Mouse (Mus musculus): ENCODE data around the gene Ren1.

Ren1 gene

DNA sequence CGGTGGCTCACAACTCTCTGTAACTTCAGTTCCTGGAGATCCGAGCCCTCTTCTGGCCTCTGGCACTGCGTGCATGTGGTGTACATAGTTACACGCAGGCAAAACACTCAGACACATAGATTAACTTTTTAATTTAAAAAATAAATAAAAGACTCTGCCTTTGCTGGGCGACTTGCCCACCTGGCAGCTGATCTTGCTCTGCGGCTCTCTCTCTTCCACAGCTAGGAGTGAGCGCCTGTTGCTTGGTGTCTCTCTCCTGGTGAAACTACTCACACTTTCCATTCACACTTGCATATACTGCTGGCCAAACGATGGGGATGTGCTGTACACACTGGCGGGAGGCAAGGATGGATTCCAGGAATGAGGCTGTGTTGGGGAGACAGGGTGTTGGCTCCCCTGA, 3.8 kb upstream of the Ren1 start:
- DNase-seq, result no peak

DNA sequence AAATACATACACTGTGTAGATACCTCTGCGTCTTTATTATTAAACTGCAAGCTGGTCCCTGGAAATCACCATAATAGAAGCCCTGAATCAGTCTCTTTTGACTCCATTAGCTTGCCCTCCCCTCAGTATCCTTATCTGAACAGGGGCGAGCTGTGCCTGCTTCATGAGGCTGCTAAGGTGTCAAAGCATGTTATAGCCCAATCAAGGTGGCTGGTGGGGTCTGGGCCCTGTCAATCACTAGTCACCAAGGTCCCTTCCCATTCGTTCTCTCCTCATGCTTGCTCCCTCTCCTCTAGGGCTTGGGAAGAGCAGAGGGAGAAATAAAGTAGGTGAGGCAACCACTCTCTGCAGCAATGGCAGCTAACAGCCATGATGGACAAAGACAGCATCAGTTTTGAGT, 3.1 kb upstream of the Ren1 start:
- DNase-seq, result no peak

DNA sequence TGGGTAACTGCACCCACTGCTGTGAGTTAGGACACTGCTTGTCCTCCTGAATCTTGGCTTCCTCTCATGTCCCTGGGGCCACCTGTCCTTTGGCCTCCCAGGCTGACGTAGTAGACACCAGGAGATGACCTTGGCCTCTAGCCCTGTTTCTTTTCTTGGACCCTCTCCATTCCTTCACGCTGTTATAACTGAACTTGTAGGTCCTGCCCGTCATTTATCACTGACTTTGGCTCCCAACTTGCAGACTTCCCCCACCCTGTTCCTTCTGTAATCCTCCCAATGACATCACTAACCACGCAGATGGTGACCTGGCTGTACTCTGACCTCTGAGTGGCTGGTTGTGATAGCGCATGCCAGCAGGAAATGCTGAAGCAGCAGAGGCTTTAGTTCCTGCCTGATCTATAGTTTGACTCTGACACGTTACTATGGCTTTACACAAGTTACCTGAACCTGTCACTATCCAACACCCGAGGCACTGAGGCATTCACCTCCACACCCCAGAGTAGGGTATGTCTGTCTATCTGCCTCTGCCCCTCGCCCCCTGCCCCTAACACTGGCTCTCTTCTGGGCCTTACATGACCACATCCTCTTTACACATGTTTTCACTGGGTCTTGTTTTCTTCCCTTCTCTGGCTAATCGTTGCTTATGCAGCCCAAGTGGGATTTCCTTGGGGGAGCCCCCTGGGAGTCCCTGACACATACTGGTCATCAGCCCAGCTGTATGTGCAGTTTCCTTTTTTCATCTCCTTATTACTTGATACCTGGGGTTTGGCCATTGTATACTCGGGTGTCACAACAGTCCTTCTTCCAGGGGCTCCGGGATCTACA, 2.4 kb upstream of the Ren1 start:
- no peak for DNase-seq

GRCm38 (mm10) chr1:133351762-133352161, 1.5 kb downstream of the Ren1 start:
- DNase-seq, result no peak

GRCm38 (mm10) chr1:133353371-133353809, 3.1 kb downstream of the Ren1 start:
- DNase-seq, result peak; percentile 73

DNA sequence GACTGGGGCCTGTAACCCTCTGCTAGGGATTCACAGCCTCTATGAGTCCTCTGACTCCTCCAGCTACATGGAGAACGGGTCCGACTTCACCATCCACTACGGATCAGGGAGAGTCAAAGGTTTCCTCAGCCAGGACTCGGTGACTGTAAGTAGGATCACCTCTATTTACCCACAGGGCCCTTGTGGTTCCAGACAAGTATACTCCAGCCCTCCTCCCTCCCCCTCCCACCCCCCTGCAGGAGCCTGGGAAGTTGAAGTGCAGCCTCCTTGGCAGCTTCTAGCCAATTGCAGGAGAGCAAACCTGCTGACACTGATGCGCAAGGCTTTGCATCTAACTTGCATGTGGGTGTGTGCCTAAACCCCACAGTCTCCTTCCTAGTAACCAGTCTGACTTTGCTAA, 5.2 kb downstream of the Ren1 start:
- no peak for DNase-seq

DNA sequence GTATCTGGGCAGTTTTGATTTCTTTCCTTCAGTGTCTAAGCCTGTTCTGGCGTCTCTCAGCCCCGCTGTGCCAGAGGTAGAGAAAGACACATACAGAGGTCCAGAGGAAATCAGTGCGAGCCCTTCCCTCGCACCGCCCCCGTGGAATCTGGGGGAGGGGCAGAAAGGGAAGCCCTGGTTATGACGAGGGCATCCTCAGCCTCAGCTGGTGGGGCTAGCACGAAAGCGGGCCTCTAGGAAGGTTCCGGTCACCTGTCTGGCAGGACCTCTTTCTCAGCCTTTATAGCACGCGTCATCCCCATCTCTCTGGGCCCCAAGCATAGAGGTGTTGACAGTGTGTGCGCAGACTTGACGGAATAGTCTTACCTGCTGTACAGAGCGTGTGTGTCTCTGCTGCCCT, 5.6 kb downstream of the Ren1 start:
- no peak for DNase-seq

- DNase-seq, result no peak
Measured at GRCm38 (mm10) chr1:133356330-133356729, 6.0 kb downstream of the Ren1 start.

- DNase-seq, result no peak
Measured at GRCm38 (mm10) chr1:133361006-133361405, 10.7 kb downstream of the Ren1 start.

DNA sequence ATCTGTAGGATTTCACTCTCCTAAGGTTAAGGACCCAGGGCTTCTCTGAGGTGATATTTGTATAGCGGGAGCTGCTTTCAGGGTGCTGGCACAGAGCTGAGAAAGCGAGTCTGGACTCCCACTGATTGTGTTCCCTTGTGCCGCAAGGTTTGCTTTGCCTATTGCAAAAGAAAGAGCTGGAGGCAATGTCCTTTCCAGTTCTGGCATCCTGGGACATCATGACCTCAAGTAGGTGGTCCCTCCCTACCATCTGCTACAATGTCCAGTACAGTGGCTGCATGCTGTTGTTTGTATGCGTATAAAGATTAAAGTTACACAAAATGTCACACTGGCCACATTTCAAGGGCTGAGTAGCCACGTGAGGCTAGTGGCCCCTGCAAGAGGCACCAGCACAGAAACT, 11.8 kb downstream of the Ren1 start:
- no peak for DNase-seq

- DNase-seq, result peak; percentile 48
Measured at GRCm38 (mm10) chr1:133363276-133364021, 13.1 kb downstream of the Ren1 start, which contains the start of gene Etnk2. Etnk2 (plus strand) TSS chr1:133363572.

DNA sequence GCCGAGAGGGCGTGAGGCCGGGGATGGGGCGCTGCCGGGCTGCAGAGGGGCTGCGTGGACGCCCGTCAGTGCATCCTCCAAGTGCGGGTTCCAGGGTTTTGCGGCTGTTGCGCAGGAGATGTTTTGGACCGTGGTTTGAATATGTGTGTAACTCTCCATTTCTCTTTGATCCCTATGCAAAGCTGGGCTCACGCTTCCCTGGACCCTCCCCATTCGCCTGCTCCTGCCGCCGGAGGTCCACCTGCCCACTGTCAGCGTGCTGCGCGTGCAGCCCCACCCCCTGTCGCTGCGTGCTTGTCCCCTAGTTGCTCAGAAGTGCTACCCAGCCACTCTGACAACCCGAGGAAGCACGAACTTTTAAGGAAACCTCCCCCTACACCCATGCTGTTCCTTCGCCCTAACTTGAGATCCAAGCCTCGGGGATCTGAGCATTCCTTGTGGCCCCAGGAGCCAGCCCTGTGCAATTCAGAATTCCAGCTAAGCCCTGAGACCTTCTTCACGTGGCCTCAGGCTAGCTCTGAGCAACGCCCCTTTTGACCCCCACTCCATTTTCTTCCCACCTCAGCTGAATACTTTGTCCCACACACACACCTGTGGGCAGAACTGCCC, 13.8 kb downstream of the Ren1 start:
- no peak for DNase-seq

DNA sequence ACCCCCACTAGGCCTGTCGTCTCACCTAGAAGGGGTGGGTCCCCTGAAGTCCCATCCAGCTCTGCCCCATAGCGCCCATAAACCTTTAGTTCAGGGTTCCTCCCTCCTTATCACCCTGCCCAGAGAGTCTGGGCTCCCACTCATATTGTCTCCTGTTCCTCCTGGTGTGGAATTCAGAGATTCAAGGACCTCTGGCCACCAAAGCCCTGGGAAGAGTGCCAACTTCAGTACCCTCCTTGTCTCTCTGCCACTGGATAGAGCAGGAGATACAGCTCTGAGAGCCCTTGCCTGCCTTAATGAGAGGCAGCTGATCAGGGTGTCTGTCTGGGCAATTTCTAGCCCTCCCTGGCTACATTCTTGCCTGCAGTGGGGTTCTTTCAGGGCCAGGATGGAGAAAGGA, 14.6 kb downstream of the Ren1 start:
- DNase-seq, result no peak

DNA sequence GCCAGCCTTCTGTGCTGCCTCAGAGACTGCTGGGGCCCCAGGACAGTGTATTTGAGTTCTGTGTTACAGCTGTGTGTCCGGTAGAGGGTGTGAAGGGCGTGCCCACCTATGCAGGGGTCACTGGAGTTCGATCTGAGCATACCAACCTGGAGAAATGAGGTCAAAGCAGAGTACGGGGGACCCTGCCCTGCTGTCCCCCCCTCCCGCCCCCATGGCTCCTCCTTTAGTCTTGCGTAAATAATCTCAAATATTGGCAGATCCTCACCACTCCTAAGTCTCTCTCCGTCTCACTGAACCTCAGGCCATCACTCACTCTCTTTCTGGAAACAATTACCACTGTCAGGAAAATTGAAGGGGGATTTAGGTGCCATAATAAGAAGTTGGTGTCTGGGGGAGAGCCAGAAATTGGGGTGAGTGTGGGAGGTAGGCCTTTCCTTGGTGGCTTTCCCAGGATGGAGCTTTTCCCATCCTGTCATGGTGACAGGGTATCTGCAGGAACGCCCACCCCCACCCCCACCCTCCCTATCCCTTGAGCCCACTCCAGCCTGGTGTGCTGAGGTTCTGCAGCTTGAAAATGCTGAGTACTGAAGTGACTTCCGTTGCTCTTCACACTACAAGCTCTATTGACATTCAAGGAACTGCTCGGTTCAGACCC, 16.8 kb downstream of the Ren1 start:
- no peak for DNase-seq

- no peak for DNase-seq
Measured at GRCm38 (mm10) chr1:133367606-133368488, 17.5 kb downstream of the Ren1 start.

- no peak for DNase-seq
Measured at GRCm38 (mm10) chr1:133368644-133369043, 18.3 kb downstream of the Ren1 start.

GRCm38 (mm10) chr1:133370352-133370751, 20.0 kb downstream of the Ren1 start:
- no peak for DNase-seq

- no peak for DNase-seq
Measured at GRCm38 (mm10) chr1:133371431-133371830, 21.1 kb downstream of the Ren1 start.

DNA sequence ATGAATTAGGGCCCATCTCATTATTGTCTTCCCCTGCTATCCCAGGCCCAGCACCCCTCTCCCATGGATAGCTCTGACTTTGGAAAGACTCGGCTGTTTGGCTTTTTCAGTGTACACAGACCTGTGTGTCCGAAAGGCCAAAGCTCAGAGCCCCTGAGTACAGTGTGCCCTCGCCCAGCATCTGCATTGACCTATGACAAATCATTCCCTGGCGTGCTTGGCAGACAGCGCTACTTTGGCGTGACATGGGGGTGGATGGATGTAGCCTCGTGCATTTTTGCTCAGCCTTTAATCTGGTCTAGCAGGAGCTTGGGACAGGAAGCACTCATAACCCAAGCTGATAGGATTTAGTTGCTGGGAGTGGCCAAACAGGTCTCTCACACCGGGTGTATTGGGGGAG, 21.8 kb downstream of the Ren1 start:
- DNase-seq, result no peak

- DNase-seq, result no peak
Measured at GRCm38 (mm10) chr1:133375696-133376346, 25.5 kb downstream of the Ren1 start.

GRCm38 (mm10) chr1:133377547-133377946, 27.2 kb downstream of the Ren1 start:
- no peak for DNase-seq

All from cerebellum, adult 9-11 months (tissue).